Mouse (Mus musculus) neural tube, embryonic 15.5 days (tissue): ENCODE results near the gene Tbc1d17. TPM values are rescaled to one million over a fixed set of nuclear protein-coding genes. Genes with fewer than 3 reads are reported as not detected.

Experiments used
- ATAC-seq: fragments of 200-750 bp; cut with Nextera tagmentation; 2 replicates; pipeline ENCODE4 v1.8.0; 2017; ENCODE audit warnings: mild to moderate bottlenecking, moderate TSS enrichment, moderate library complexity; ENCODE audit not compliant: low FRiP score
- H3K27ac ChIP-seq: fragments of 300-500 bp; sonication (generic); replicated peaks from 2 replicates; pipeline ENCODE4 v1.5.1; 2015; ENCODE audit warnings: mild to moderate bottlenecking, inconsistent platforms
- H3K27me3 ChIP-seq: fragments of 300-500 bp; sonication (generic); replicated peaks from 2 replicates; pipeline ENCODE4 v1.6.1; 2015; ENCODE audit warnings: inconsistent platforms
- H3K36me3 ChIP-seq: fragments of 300-500 bp; sonication (generic); 2 replicates; pipeline ENCODE4 v1.6.1; 2015; ENCODE audit warnings: inconsistent platforms
- H3K4me1 ChIP-seq: fragments of 300-500 bp; sonication (generic); 2 replicates; pipeline ENCODE4 v1.6.1; 2015; ENCODE audit warnings: inconsistent platforms
- H3K4me2 ChIP-seq: fragments of 300-500 bp; sonication (generic); 2 replicates; pipeline ENCODE4 v1.6.1; 2015; ENCODE audit warnings: inconsistent platforms, mild to moderate bottlenecking, moderate library complexity
- H3K4me3 ChIP-seq: fragments of 300-500 bp; sonication (generic); replicated peaks from 2 replicates; pipeline ENCODE4 v1.5.1; 2015; ENCODE audit warnings: mild to moderate bottlenecking, inconsistent platforms
- H3K9ac ChIP-seq: fragments of 300-500 bp; sonication (generic); replicated peaks from 2 replicates; pipeline ENCODE4 v1.6.1; 2015; ENCODE audit warnings: mild to moderate bottlenecking, inconsistent platforms
- H3K9me3 ChIP-seq: fragments of 300-500 bp; sonication (generic); replicated peaks from 2 replicates; pipeline ENCODE4 v1.6.1; 2016; ENCODE audit warnings: inconsistent platforms
- WGBS: fragments of 180-500 bp; shearing (Covaris S2); methylation state at CpG from one replicate; pipeline ENCODE4 v1.1.7; 2015; ENCODE audit warnings: mixed read lengths; 5-methylcytosine and 5-hydroxymethylcytosine counted together
- polyA plus RNA-seq: library from polyadenylated mRNA; unstranded; fragments of >200 nt; fragmentation: Nextera tagmentation; extraction: Ambion mirVana; gene quantifications from 2 replicates; pipeline ENCODE4 v1.2.1, GENCODE M21; 2015

Tbc1d17 gene
- polyA plus RNA-seq, 1 experiment from 2014 or later = 110 TPM

DNA sequence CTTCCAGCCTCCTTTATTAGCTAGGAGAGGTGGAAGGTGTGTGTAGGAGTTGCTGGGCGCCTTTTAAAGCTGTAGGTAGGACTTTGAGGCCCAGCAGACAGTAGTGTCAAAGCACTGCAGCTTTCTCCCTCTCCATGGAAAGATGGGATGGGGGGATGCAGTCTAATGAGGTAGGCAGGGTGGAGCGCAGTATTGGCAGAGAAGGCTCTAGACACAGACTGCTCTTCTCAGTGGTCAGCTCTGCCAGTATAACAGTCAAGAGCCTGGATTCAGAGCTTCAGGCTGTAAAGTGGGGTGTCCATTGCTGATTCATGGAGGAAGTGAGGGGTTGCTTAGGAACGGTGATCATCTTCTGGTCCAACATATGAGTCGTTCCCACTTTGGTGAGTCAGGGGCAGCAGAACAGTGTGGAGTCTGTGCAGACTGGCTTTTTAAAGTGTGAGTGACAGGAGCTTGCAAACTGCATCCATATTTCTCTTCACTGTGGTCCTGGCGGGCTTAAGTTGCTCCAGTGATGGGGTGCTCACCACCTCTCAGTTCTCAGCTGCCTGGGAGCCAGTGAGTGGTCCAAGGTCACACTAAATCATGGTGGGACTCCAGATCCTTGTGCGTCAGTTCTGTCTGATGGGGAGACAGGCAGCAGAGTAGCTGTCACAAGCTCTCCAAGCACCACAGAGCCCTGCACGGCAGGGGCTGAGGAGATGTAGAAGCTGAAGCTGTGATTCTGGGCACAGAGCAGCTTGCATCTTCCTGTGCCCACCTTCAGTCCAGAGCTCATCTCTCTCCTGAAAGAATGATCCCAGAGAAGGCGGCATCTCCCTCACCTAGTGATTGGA, 2.1 kb upstream of the Tbc1d17 start:
- WGBS = 84% methylated on average over 8 of the region's 8 CpGs
- no peaks in the 10 kb centered on the region for H3K9me3 ChIP-seq
- H3K27me3 ChIP-seq = no peaks in the 10 kb centered on the region
- peak overlapping the region; percentile 100 for H3K27ac ChIP-seq
- H3K4me3 ChIP-seq = peak overlapping the region; percentile 82
- peaks cover 70% of the 10 kb centered on the region for H3K4me1 ChIP-seq
- H3K9ac ChIP-seq = peak overlapping the region; percentile 80
- H3K4me2 ChIP-seq = peak overlapping the region; percentile 75
- peaks cover 19% of the 10 kb centered on the region for H3K36me3 ChIP-seq
- ATAC-seq = no peak

DNA sequence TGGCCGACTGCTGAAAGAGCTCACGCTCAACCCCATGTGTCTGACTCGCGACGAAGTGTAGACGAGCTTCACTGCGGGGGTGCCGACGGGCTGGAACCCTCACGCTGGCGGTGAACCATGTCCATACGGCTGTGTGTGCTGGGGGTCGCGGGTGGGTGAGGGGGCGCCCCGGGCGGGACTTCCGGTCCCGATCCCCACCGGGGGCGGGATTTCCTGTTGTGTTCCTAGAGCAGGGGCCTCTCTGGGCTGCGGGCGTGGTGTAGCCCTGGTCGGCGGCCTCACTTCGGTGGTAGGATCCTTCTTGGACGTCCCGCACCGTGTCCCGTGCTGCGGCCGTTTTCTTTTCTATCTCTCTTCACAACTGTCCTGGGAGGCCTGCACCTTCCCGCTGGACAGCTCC, 1.3 kb upstream of the Tbc1d17 start:
- Histone ChIP-seq H3K4me3 (peak overlapping the region; percentile 82), H3K27me3 (no peaks in the 10 kb centered on the region), H3K9me3 (no peaks in the 10 kb centered on the region), H3K27ac (peak overlapping the region; percentile 100), H3K36me3 (peaks cover 28% of the 10 kb centered on the region), H3K9ac (peak overlapping the region; percentile 80), H3K4me1 (peaks cover 64% of the 10 kb centered on the region), H3K4me2 (peak overlapping the region; percentile 75)
- peak; percentile 53 for ATAC-seq
- WGBS = under 1% methylated on average over 33 of the region's 33 CpGs

DNA sequence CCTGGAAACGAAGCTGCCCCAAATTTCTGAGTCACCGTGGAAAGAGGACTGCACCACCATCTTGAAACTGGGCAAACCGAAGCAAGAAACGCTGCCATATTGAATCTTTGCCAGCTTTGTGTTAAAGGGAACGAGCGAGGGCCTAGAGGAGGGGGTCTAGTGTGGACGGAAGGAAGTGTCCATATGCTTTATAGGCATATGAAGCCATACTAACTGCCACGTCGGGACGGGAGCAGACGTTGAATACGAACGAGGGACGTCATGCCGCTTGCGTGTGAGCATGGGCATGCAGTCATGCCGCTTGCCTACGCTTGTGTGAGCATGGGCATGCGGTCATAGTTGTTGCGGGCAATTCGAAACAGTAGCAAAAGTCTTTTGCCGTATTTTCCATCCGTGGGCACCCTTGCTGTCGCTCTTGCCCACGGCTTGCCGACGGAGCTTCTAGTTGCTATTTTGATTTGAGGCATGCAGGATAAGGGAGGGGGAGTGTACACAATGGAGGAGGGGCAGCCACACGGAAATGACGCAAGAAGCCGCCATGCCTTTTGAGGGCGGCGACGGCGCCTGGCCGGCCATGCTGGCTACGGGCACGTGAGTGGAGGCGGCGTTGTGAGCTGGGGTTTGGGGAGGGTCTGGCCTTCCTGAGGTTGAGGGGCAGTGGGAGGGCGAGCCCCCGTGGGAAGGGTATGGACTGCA, 685 bp upstream of the Tbc1d17 start:
- ATAC-seq = peak; percentile 80
- H3K4me3 ChIP-seq = peak overlapping the region; percentile 82
- H3K36me3 ChIP-seq = peaks cover 34% of the 10 kb centered on the region
- H3K9me3 ChIP-seq = no peaks in the 10 kb centered on the region
- H3K4me1 ChIP-seq = peaks cover 58% of the 10 kb centered on the region
- WGBS = 1% methylated on average over 41 of the region's 41 CpGs
- no peaks in the 10 kb centered on the region for H3K27me3 ChIP-seq
- peak overlapping the region; percentile 100 for H3K27ac ChIP-seq
- peak overlapping the region; percentile 80 for H3K9ac ChIP-seq
- H3K4me2 ChIP-seq = peak overlapping the region; percentile 75

DNA sequence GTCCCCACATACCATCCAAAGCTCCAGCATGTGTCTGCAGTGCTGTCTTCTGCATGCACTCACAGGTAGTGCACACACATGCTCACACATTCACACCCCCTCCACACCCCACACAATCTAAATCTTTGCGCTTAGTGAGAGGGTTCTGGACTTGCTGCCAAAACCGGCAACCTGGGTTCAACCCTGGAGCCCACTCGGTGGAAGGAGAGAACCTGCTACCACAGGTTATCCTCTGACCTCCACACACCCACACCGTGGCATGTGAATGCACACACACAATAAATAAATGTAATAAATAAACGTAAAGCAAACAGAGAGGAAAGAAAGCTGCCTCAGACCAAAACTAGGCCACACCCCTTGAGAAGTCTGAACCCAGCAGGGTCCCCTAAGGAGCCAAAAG, 1.1 kb downstream of the Tbc1d17 start:
- no peaks in the 10 kb centered on the region for H3K9me3 ChIP-seq
- peak overlapping the region; percentile 75 for H3K4me2 ChIP-seq
- peak overlapping the region; percentile 100; the same call in 1 of the 2 replicates for H3K27ac ChIP-seq
- H3K4me3 ChIP-seq = peak overlapping the region; percentile 82
- peaks cover 44% of the 10 kb centered on the region for H3K36me3 ChIP-seq
- ATAC-seq = no peak
- 74% methylated on average over 5 of the region's 5 CpGs for WGBS
- peaks cover 3% of the 10 kb centered on the region; the same call in 1 of the 2 replicates for H3K27me3 ChIP-seq
- peak overlapping the region; percentile 44 for H3K9ac ChIP-seq
- peaks cover 41% of the 10 kb centered on the region for H3K4me1 ChIP-seq

DNA sequence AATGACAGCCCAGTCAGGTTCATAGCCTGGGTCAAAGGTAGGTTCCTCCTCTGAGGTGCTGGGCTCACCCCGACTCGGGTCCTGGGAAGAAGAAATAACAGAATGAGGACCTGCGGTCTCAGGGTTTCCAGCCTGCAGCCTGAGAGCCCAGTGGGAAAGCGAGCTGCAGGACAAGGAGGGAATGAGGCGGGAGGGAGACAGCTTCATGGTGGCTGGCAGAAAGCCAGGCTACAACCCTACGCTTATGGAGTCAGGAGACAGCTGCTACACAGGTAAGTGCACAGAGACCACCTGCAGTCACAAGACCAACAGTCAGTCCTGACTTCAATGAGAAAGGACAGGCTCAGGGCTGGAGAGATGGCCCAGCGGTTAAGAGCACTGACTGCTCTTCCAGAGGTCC, 2.1 kb downstream of the Tbc1d17 start:
- Histone ChIP-seq H3K4me1 (peaks cover 32% of the 10 kb centered on the region), H3K36me3 (peaks cover 51% of the 10 kb centered on the region), H3K4me2 (no peak overlapping the region), H3K9me3 (no peaks in the 10 kb centered on the region), H3K27me3 (peaks cover 12% of the 10 kb centered on the region), H3K9ac (no peak overlapping the region; the same call in 1 of the 2 replicates), H3K4me3 (0 out of 2 replicates have a peak overlapping the region, but pooled peaks have one; percentile 8), H3K27ac (no peak overlapping the region)
- 92% methylated on average over 7 of the region's 7 CpGs for WGBS
- ATAC-seq = no peak

- H3K4me3 ChIP-seq = no peak overlapping the region
- peaks cover 27% of the 10 kb centered on the region for H3K27me3 ChIP-seq
- peaks cover 68% of the 10 kb centered on the region for H3K36me3 ChIP-seq
- no peak overlapping the region for H3K9ac ChIP-seq
- H3K4me2 ChIP-seq = no peak overlapping the region
- ATAC-seq = no peak
- peaks cover 24% of the 10 kb centered on the region for H3K4me1 ChIP-seq
- no peaks in the 10 kb centered on the region for H3K9me3 ChIP-seq
- H3K27ac ChIP-seq = no peak overlapping the region
- WGBS = 93% methylated on average over 10 of the region's 10 CpGs
Observed at GRCm38 (mm10) chr7:44845006-44845405, 3.9 kb downstream of the Tbc1d17 start.

DNA sequence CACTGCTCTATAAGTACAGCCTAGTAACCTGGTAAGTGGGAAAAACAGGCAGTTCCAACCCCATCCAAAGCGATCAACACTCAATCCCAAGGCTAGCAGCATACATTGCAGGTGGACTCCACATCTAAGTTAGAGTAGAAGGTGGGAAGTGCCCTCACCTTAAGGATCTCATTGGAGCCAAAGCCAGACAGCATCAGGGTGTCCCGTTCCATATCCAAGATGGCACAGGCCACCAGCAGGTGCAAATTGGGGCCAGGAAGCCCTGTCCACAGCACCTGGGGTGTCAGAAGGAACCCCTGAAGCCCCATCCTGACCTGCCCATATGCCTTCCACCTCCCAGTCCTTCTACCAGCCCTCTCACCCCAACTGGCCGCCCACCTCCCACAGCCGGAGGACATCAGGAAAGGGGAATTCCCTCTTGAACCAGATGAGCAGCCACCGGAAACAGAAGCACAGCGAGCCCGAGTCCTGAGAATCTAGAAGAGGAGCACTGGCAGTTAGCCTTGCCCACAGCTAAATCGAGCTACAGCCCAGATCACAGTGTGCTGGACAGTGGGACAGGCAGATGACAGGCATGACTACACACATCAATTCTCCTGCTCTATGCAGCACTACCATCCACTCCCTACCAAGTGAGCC, 6.9 kb downstream of the Tbc1d17 start:
- H3K9ac ChIP-seq = no peak overlapping the region
- H3K4me3 ChIP-seq = no peak overlapping the region
- H3K4me2 ChIP-seq = no peak overlapping the region
- no peak for ATAC-seq
- no peak overlapping the region for H3K27ac ChIP-seq
- no peaks in the 10 kb centered on the region for H3K9me3 ChIP-seq
- H3K4me1 ChIP-seq = peaks cover 22% of the 10 kb centered on the region
- H3K27me3 ChIP-seq = peaks cover 33% of the 10 kb centered on the region
- H3K36me3 ChIP-seq = peaks cover 68% of the 10 kb centered on the region
- 95% methylated on average over 8 of the region's 8 CpGs for WGBS

DNA sequence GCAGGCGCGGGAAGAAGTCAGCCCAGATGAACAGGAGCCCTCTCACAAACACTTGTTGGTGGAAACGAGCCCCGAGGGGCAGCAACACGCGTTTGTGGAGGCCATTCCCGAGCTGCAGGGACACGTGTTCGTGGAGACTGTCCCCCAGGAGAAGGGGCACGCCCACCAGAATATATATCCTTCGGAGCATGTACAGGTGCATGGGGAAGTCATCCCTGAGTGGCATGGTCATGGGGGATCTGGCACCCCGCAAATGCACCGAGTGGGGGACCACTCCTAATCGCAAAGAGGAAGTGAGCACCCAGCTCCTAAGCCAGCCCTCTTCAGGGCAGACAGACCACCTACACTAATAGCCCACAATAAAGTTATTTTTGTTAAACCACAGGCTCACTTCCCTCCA, 8.5 kb downstream of the Tbc1d17 start:
- Histone ChIP-seq H3K27ac (no peak overlapping the region), H3K4me1 (peaks cover 16% of the 10 kb centered on the region), H3K9ac (peak overlapping the region; percentile 36; the same call in 1 of the 2 replicates), H3K4me3 (peak overlapping the region; percentile 29; the same call in 1 of the 2 replicates), H3K36me3 (peaks cover 52% of the 10 kb centered on the region), H3K4me2 (peak overlapping the region; percentile 61), H3K9me3 (no peaks in the 10 kb centered on the region), H3K27me3 (peaks cover 33% of the 10 kb centered on the region)
- ATAC-seq = no peak
- 46% methylated on average over 14 of the region's 14 CpGs for WGBS

DNA sequence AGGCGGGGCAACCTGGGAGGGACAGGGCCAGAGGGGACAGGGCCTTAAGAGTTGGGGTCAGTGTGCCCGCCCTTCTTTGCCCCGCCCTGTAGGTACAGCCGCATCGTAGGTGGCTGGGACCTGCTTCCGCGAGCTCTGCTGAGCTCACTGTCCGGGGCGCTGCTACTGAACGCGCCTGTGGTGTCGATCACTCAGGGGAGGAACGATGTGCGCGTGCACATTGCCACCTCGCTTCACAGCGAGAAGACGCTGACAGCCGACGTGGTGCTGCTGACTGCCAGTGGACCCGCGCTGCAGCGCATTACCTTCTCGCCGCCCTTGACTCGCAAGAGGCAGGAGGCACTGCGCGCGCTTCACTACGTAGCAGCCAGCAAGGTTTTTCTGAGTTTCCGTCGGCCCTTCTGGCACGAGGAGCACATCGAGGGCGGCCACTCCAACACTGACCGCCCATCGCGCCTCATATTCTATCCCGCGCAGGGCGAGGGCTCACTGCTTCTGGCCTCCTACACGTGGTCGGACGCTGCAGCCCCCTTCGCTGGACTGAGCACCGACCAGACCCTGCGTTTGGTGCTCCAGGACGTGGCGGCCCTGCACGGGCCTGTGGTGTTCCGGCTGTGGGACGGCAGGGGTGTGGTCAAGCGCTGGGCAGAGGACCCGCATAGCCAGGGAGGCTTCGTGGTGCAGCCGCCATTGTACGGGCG, 9.2 kb downstream of the Tbc1d17 start:
- Histone ChIP-seq H3K4me2 (peak overlapping the region; percentile 61), H3K9ac (peak overlapping the region; percentile 36), H3K4me3 (peak overlapping the region; percentile 29), H3K4me1 (peaks cover 16% of the 10 kb centered on the region), H3K9me3 (no peaks in the 10 kb centered on the region), H3K27me3 (peaks cover 33% of the 10 kb centered on the region), H3K27ac (no peak overlapping the region), H3K36me3 (peaks cover 45% of the 10 kb centered on the region)
- WGBS = 2% methylated on average over 58 of the region's 58 CpGs
- peak; percentile 68 for ATAC-seq

DNA sequence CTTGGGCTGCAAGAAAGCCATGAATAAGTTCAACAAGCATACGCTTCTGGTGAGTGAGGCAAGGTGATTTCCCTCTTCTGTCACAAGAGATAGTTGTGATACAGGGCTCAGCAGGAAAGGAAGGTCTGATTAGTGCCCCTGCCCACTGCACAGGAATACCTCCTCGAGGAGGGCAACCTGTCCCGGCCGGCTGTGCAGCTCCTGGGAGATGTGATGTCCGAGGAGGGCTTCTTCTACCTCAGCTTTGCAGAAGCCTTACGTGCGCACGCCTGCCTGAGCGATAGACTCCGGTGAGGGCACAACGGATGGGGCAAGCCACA, 9.7 kb downstream of the Tbc1d17 start:
- Histone ChIP-seq H3K4me1 (peaks cover 16% of the 10 kb centered on the region), H3K4me3 (peak overlapping the region; percentile 29), H3K27me3 (peaks cover 33% of the 10 kb centered on the region), H3K9ac (peak overlapping the region; percentile 36), H3K4me2 (peak overlapping the region; percentile 61), H3K9me3 (no peaks in the 10 kb centered on the region), H3K27ac (no peak overlapping the region), H3K36me3 (peaks cover 39% of the 10 kb centered on the region)
- no peak for ATAC-seq
- WGBS = 29% methylated on average over 11 of the region's 11 CpGs

GRCm38 (mm10) chr7:44838073-44838472, 10.8 kb downstream of the Tbc1d17 start:
- Histone ChIP-seq H3K4me2 (no peak overlapping the region), H3K4me1 (peaks cover 16% of the 10 kb centered on the region), H3K9ac (no peak overlapping the region), H3K9me3 (no peaks in the 10 kb centered on the region), H3K36me3 (peaks cover 29% of the 10 kb centered on the region), H3K4me3 (no peak overlapping the region), H3K27ac (no peak overlapping the region), H3K27me3 (peaks cover 32% of the 10 kb centered on the region)
- ATAC-seq = no peak
- WGBS = 84% methylated on average over 6 of the region's 6 CpGs
